Mouse (Mus musculus) c-Kit-negative CD71-positive TER-119-positive erythroid progenitor cells, embryonic 14.5 days (primary cell): ENCODE measurements around the gene Camk2n1.

Experiments used
- DNase-seq: peaks from one replicate; pipeline ENCODE4 v3.0.0-alpha.2; 2013; ENCODE audit warnings: low read depth, low spot score

The Camk2n1 gene

DNA sequence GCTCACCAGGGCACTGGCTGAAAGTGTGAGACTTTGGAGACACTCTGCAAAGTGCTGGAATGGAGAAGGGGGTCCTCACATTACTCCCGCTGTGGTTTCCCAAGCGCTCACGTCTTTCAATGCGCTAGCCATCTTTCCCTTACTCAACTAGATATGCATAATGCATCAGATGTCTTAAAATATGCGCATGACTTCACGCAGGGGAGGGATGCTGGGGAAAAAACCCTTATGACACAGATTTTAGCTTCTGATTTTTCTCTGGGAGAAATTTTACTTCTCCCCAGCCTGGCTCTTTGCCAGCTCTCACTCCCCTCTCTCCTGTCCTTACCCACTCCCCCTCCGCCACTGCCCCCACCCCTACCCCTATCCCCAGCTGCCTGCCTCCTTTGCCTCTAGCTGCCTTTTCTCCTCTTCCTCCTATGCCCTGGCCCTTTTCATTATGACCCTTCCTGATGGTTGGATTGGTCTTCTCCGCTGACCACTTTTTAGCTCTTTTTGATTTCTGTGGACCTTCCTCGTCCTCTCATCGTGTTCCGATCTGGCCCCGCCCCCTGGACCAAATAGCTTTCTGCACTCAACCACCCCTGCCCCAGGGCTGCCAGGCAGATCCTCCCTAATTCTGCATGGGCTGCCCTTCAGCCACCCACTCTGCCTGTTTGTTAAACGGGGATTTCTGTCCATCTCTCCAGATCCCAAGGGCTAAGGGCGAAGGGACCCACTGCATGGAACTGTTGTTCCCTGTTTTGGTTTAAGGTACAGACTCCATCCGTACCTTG lies 6.1 kb upstream of the Camk2n1 start:
- DNase-seq: no peak

DNA sequence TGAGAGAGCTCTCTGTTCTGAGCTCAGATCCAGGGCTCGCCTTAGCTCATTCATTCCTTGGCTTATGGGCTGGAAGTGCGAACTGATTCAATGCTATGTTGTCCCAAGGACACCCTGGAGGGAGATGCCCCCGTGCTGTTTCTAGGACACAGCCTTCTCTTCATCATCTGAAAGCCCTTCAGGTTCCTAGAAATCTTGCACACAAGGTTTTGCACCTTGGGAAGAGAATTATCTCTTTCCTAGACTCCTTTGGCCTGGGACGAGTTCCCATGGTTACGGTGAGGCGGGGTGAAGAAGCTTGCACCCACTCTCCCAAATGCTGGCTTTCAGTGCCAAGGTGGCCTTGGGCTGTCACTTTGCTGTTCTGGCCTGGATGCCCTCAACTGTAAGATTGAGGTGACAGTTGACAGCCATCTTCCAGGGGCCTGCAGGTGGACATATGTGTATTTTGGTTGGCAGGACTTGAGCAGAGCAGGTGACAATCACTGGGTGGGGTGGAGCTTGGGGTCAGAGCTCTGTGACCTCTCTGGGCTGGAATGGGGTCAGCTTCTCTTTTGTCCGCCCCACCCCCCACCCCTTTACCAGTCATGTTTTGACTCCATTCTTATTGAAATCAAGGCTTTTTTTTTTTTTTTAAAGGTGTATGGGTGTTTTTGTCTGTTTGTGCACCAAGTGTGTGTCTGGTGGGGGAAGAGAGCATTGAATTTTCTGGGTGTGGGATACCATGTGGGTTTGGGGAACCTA lies 5.1 kb upstream of the Camk2n1 start:
- DNase-seq: no peak

DNA sequence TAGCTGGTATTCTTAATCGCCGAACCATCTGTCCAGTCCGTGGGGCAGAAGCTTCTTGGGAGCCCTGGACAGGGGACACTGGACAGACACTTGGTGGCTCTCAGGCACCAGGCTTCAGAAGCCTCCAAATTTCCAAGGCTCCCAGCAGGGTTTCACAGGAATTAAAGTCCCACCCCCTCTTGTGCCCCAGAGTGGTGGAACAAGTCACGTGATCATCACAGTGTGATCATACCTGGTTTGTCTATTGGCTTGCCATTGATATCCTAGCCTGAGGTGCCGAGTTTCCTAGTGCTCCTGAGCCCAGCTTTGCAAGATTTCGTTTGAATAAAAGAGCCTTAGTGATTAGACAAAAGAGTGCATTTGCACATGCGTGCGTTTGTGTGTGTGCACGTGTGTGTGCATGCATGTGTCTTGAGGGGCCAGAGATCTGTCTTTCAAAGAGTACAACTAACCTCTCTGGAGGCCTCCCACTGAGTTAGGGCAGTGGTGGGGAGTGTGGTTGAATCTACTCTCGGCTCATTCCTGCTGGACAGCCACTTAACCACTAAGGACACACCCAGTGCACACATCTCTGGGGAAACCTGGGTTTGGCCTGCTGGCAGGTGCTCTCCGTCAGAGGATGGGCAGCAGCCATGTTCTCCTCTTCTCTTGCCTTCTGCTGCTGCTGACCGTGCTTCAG lies 4.3 kb upstream of the Camk2n1 start:
- DNase-seq: no peak

DNA sequence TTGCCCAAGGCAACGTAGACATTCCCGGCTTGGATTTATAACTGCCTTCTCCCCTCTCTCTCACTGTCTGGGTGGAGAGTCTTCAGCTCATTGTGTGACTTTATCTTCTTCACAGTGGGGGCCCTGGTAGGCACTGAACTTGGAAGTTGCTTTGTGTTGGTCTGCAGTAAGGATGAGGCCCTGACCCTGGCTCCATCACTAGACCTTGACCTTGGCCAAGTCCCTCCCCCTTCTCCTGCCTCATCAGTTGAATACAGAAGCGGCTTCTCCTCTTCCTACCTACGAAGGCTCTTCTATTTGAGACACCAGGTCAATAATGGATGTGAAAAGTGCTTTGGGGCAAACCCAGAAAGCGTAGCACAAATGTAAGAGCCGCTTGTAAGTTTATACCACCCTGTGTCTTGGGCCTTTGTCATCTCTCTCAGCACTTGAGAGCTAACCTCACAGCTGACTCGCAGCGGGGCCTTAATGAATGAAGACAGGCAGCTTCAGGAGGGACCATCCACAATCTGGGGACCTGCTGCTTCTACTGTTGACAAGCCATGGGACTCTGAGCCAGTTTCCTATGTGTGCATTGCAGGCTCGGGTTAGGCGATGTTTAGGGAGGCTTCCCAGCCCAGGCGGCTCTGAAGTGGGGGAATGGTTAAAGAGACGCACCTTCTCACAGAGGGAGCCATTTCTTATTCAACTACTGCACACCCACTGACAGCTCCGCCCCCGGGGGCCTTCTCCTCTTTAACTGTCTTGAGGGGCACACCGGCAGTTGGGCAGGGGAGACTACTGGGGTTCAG lies 1.6 kb upstream of the Camk2n1 start:
- DNase-seq: no peak

- no peak for DNase-seq
Observed at GRCm38 (mm10) chr4:138453097-138453752, 889 bp upstream of the Camk2n1 start.

- DNase-seq: no peak
Observed at GRCm38 (mm10) chr4:138454571-138455140, 542 bp downstream of the Camk2n1 start.

GRCm38 (mm10) chr4:138455141-138455955 lies 1.2 kb downstream of the Camk2n1 start:
- DNase-seq: no peak

DNA sequence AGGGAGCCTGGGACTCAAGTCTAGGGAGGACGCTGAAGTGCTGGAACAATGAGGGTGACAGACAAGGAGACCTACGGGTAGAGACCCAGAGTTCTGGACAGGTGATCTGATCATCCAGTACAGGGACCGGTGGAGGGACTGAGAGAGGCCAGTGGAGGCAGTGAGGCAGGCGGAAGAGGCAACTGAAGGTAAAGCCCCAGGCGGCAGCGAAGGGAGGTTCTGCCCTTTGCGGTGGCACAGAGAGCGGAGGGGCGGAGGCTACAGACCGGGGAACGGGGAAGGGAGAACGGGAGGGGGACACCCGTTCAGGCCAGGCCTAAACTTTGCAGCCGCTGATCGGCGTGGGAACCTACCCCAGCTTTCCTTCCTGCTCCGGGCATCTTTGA lies 1.8 kb downstream of the Camk2n1 start:
- no peak for DNase-seq

DNA sequence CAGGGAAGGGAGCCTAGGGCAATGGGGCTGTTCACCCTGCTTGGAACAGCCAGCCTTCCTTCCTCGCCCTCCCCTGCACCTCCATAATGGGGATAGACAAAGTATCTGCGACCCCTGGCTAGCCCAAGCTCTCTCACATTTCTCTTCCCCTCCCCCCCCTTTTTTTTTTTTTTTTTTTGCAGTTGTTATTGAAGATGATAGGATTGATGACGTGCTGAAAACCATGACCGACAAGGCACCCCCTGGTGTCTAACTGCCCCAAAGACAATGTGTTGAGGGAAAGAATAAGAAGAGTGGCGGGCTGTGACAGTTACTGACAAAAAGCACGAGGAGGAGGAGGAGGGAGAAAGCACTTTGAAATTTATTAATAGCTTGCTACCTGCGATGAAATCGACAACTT lies 2.4 kb downstream of the Camk2n1 start:
- DNase-seq: no peak

GRCm38 (mm10) chr4:138457091-138457490 lies 3.0 kb downstream of the Camk2n1 start:
- no peak for DNase-seq

DNA sequence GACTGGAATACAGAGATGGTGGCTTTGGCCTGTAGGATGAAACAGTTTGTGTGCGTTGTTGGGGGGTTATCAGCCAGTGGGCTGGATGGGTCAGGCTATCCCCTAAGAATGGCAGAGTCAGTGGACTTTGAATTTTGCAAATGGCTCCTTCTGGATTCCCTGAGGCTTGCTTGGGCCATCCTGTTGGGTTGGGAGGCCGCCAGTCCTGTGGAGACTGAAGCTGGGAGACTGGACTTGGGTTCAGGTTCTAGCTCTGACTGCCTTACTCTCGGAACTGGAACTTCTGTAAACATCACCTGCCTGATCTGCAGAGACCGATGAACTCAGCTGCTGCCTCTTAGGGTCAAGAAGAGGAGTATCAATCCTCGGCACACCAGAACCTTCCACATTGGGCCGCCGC lies 4.1 kb downstream of the Camk2n1 start:
- DNase-seq: no peak

DNA sequence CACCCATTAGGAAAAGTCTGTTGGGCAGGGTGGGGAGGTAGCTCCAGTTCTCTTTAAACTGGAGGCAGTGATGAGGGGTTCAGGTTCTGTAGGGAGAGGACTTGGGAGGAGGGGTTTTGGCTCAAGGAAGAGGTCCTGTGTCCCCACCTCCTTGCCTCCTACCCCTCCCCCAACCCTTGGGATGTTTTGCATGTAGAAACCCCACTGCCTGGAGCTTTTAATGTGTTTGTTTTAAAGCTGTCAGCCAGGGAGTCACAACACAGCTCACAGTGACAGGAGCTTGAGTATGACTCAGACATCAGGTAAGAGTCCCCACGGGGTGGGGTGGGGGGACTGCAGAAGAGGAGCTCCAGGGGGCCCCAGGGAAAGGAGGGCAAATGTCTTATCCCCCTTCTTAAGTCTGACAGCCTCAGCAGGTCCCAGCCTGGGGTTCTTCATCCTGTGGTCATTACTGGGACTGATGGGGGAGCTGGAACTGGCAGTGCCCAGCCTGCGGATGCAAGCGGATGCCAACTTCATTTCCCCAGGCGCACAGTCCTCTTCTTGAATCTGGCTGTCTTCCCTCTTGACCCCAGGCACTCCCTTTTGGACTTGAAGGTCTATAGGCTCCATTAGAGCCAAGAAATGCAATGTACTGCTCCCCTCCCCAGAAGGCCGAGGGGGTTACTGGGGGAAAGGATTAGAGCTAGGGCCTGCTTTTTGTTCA lies 4.8 kb downstream of the Camk2n1 start:
- DNase-seq: no peak

DNA sequence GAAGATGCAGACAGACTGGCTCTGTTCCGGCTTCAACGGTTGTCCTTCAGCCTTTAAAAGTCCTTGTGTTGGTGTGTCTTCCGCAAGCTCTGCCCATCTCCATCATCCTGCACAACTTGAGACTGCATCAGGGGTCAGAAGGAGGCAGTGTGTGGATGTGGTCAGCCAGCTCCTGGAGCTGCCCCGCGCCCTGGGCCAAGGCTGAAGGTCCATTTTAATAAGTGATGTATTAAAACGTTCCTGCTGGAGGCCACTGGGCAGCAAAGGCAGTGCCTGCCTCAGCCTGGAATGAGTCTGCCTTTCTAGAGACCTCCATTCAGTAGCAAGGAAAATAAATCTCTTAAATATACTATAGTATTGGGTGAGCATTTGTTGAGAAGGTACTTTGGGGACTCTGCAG lies 5.7 kb downstream of the Camk2n1 start:
- no peak for DNase-seq

- DNase-seq: no peak
Observed at GRCm38 (mm10) chr4:138460910-138461309, 6.8 kb downstream of the Camk2n1 start.

GRCm38 (mm10) chr4:138461471-138461870 lies 7.4 kb downstream of the Camk2n1 start:
- no peak for DNase-seq

DNA sequence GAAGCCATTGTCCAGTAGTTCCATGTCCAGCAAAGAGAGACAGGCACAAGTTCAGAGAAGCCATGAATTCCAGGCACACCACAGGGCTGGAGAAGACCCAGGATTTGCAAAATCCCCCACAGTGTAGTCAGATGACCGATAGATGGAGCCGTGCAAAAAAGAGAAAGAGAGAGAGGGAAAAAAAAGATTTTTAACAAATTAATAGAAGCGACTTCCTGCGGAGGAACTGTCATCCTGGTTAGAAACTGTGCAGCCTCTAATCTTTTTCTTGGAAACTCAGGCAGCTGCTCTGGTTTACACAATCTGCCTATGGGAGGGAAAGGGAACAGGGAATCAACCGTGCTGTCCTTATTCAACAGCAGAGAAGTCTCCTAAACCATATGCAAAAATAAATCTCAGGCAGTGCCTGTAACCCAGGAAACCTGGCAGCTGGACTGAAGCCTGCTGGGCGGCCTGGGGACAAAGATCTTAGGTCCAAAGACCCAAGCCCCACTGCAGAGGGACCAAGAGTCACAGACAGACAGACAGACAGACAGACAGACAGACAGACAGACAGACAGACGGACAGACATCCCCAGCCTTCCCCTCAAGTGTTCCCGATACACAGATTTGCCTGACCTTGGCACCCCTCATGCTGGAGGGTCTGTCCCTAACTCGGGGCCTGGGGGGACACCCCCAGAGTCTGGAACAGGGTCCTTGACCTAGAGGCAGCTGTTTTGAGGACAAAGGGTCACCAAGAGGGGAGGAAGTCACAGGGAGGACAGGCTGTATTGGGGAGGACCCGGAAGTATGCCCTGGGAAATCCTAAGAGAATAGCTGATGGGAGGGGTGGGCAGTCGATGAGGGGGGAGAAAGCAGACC lies 9.1 kb downstream of the Camk2n1 start:
- DNase-seq: no peak

GRCm38 (mm10) chr4:138463832-138464487 lies 9.8 kb downstream of the Camk2n1 start:
- no peak for DNase-seq
